Mouse (Mus musculus): ENCODE results near the gene Mepce. TPM values are rescaled to one million over a fixed set of nuclear protein-coding genes. Genes with fewer than 3 reads are reported as not detected.

Gene Mepce
- polyA plus RNA-seq, 1 experiment from 2014 or later = 8.7 TPM

Other genes starting within 250 kb of the Mepce start
- gene Actl6b, start 234.1 kb downstream of the Mepce start, polyA plus RNA-seq (2015; fragmentation: Nextera tagmentation; extraction: Ambion mirVana) = 0.35 and 0.36 TPM in 2 replicates
- 1.4 and 1.6 TPM in 2 replicates for gene Tfr2, start 217.8 kb downstream of the Mepce start, polyA plus RNA-seq (2015; fragmentation: Nextera tagmentation; extraction: Ambion mirVana)
- 40.6 and 41.8 TPM in 2 replicates for gene Mospd3, start 186.6 kb downstream of the Mepce start, polyA plus RNA-seq (2015; fragmentation: Nextera tagmentation; extraction: Ambion mirVana)
- gene Pcolce, start 173.9 kb downstream of the Mepce start, polyA plus RNA-seq (2015; fragmentation: Nextera tagmentation; extraction: Ambion mirVana) = 303 and 362 TPM in 2 replicates
- 0.09 TPM in 1 of 2 replicates, not detected in the other for gene Fbxo24, start 158.7 kb downstream of the Mepce start, polyA plus RNA-seq (2015; fragmentation: Nextera tagmentation; extraction: Ambion mirVana)
- 32.8 and 34.1 TPM in 2 replicates for gene Lrch4, start 158.5 kb downstream of the Mepce start, polyA plus RNA-seq (2015; fragmentation: Nextera tagmentation; extraction: Ambion mirVana)
- gene Gm20605, start 158.5 kb downstream of the Mepce start, polyA plus RNA-seq (2015; fragmentation: Nextera tagmentation; extraction: Ambion mirVana) = 8.0 and 8.5 TPM in 2 replicates
- 4.8 and 6.0 TPM in 2 replicates for gene Sap25, start 146.3 kb downstream of the Mepce start, polyA plus RNA-seq (2015; fragmentation: Nextera tagmentation; extraction: Ambion mirVana)
- gene Irs3, start 141.9 kb downstream of the Mepce start, polyA plus RNA-seq (2015; fragmentation: Nextera tagmentation; extraction: Ambion mirVana) = 0.19 and 0.38 TPM in 2 replicates
- 15.9 and 17.4 TPM in 2 replicates for gene Agfg2, start 102.9 kb downstream of the Mepce start, polyA plus RNA-seq (2015; fragmentation: Nextera tagmentation; extraction: Ambion mirVana)
- 1.9 and 3.5 TPM in 2 replicates for gene Nyap1, start 46.0 kb downstream of the Mepce start, polyA plus RNA-seq (2015; fragmentation: Nextera tagmentation; extraction: Ambion mirVana)
- gene Tsc22d4, start 41.9 kb downstream of the Mepce start, polyA plus RNA-seq (2015; fragmentation: Nextera tagmentation; extraction: Ambion mirVana) = 169 and 197 TPM in 2 replicates
- gene Ppp1r35, start 8.8 kb downstream of the Mepce start, polyA plus RNA-seq (2015; fragmentation: Nextera tagmentation; extraction: Ambion mirVana) = 22.2 and 27.8 TPM in 2 replicates
- 19.7 and 24.4 TPM in 2 replicates for gene Zcwpw1, start 143 bp upstream of the Mepce start, polyA plus RNA-seq (2015; fragmentation: Nextera tagmentation; extraction: Ambion mirVana)
- 0.58 and 1.2 TPM in 2 replicates for gene Pilra, start 48.6 kb upstream of the Mepce start, polyA plus RNA-seq (2015; fragmentation: Nextera tagmentation; extraction: Ambion mirVana)
- gene Pilrb1, start 70.5 kb upstream of the Mepce start, polyA plus RNA-seq (2015; fragmentation: Nextera tagmentation; extraction: Ambion mirVana) = 0.29 and 0.40 TPM in 2 replicates
- 0.22 and 1.2 TPM in 2 replicates for gene Pilrb2, start 84.2 kb upstream of the Mepce start, polyA plus RNA-seq (2015; fragmentation: Nextera tagmentation; extraction: Ambion mirVana)
- gene Cyp3a13, start 134.0 kb upstream of the Mepce start, polyA plus RNA-seq (2015; fragmentation: Nextera tagmentation; extraction: Ambion mirVana) = 0.15 and 0.19 TPM in 2 replicates
- gene Gjc3, start 175.4 kb upstream of the Mepce start, polyA plus RNA-seq (2015; fragmentation: Nextera tagmentation; extraction: Ambion mirVana) = 0.40 and 0.67 TPM in 2 replicates
- not detected in 2 replicates for gene Azgp1, start 193.9 kb upstream of the Mepce start, polyA plus RNA-seq (2015; fragmentation: Nextera tagmentation; extraction: Ambion mirVana)
- gene Smok3a, start 233.6 kb upstream of the Mepce start, polyA plus RNA-seq (2015; fragmentation: Nextera tagmentation; extraction: Ambion mirVana) = not detected in 2 replicates
- not detected in 2 replicates for gene Smok3b, start 233.8 kb upstream of the Mepce start, polyA plus RNA-seq (2015; fragmentation: Nextera tagmentation; extraction: Ambion mirVana)

Measured in limb, embryonic 15.5 days (tissue).